8 mouse cellular contexts compared by ENCODE assay signal in genomic region chr1:118498311-118498710, GRCm38 (mm10).
A peak's percentile ranks its signal among the peaks of the same experiment; 100 is the strongest.
DNase-seq lines count a peak whose midpoint lies in the region; ATAC-seq and TF ChIP-seq lines count a peak whose summit lies in the region.

No protein-coding gene starts in this region.

- H3K27me3 ChIP-seq in heart, embryonic 11.5 days (ENCODE audit: control insufficient read depth, insufficient read depth, low read length) = no peaks in the 10 kb centered on the region
- no peaks in the 10 kb centered on the region for H3K27me3 ChIP-seq in kidney, embryonic 15.5 days
- H3K27me3 ChIP-seq in liver, adult 2 months (ENCODE audit: control insufficient read depth, insufficient read depth, low read length) = no peaks in the 10 kb centered on the region
- H3K27me3 ChIP-seq in splenic B cell, adult 2 months (ENCODE audit: control insufficient read depth, insufficient read depth, low read length, poor library complexity, severe bottlenecking) = no peaks in the 10 kb centered on the region

- DNase-seq in CD4-positive, CD25-positive, alpha-beta regulatory T cell, adult 2 months (ENCODE audit: low read depth, low spot score) = peak; percentile 87
- DNase-seq in liver, adult 2 months (ENCODE audit: extremely low read depth, low read depth, low spot score) = peak; percentile 48
- peak; percentile 86 for DNase-seq in naive thymus-derived CD4-positive, alpha-beta T cell, adult 2 months (ENCODE audit: low read depth)
- peak; percentile 89 for DNase-seq in splenic B cell, adult 2 months (ENCODE audit: low read depth, low spot score)

- ATAC-seq in heart, embryonic 11.5 days (replicated peaks; ENCODE audit: insufficient number of reproducible peaks, low FRiP score, low TSS enrichment) = peak; percentile 68; the same call in 1 of the 2 replicates
- peak; percentile 46 for ATAC-seq in kidney, embryonic 15.5 days (replicated peaks; ENCODE audit: low FRiP score)

- H3K4me3 ChIP-seq in bone marrow macrophage, adult 2 months (ENCODE audit: insufficient read depth, low read length) = no peak overlapping the region
- no peak overlapping the region for H3K4me3 ChIP-seq in embryonic fibroblast, embryonic 13.5 days (ENCODE audit: insufficient read depth, low read length)
- no peak overlapping the region for H3K4me3 ChIP-seq in heart, embryonic 11.5 days (ENCODE audit: low read depth, low read length)
- H3K4me3 ChIP-seq in kidney, embryonic 15.5 days (replicated peaks) = no peak overlapping the region
- H3K4me3 ChIP-seq in liver, adult 2 months (ENCODE audit: insufficient read depth, low read depth, low read length) = no peak overlapping the region

- H3K79me2 ChIP-seq in liver, adult 2 months (ENCODE audit: control insufficient read depth, insufficient read depth, low read length) = no peaks in the 10 kb centered on the region

- WGBS in heart, embryonic 11.5 days (ENCODE audit: insufficient replicate concordance) = 68% methylated on average over 5 of the region's 5 CpGs
- WGBS in kidney, embryonic 15.5 days = 74% methylated on average over 5 of the region's 5 CpGs
- WGBS in liver, adult 2 months = 77% methylated on average over 5 of the region's 5 CpGs

- H3K36me3 ChIP-seq in heart, embryonic 11.5 days (ENCODE audit: control insufficient read depth, insufficient read depth, low read length) = peaks cover 36% of the 10 kb centered on the region
- peaks cover 59% of the 10 kb centered on the region for H3K36me3 ChIP-seq in kidney, embryonic 15.5 days
- peaks cover 19% of the 10 kb centered on the region for H3K36me3 ChIP-seq in liver, adult 2 months (ENCODE audit: control insufficient read depth, insufficient read depth, low read length)
- H3K36me3 ChIP-seq in splenic B cell, adult 2 months (ENCODE audit: control insufficient read depth, insufficient read depth, low read length, poor library complexity, severe bottlenecking) = peaks cover 22% of the 10 kb centered on the region

- no peaks in the 10 kb centered on the region for H3K9me3 ChIP-seq in heart, embryonic 11.5 days (replicated peaks; ENCODE audit: control insufficient read depth, low read length)
- H3K9me3 ChIP-seq in kidney, embryonic 15.5 days (replicated peaks) = no peaks in the 10 kb centered on the region

- TF ChIP-seq CTCF in bone marrow macrophage, adult 2 months (IDR thresholded peaks at IDR 0.05; ENCODE audit: low read depth, low read length) = peak; percentile 58
- TF ChIP-seq CTCF in embryonic fibroblast, embryonic 13.5 days (IDR thresholded peaks at IDR 0.05; ENCODE audit: borderline replicate concordance, insufficient read depth, low read length) = peak; percentile 39; the same call in 1 of the 2 replicates
- peak; percentile 85 for TF ChIP-seq CTCF in liver, adult 2 months (IDR thresholded peaks at IDR 0.05; ENCODE audit: low read depth, low read length)

- no peak overlapping the region for H3K4me2 ChIP-seq in heart, embryonic 11.5 days
- no peak overlapping the region for H3K4me2 ChIP-seq in kidney, embryonic 15.5 days

- no peaks in the 10 kb centered on the region for H3K4me1 ChIP-seq in bone marrow macrophage, adult 2 months (ENCODE audit: control insufficient read depth, insufficient read depth, low read length)
- no peaks in the 10 kb centered on the region for H3K4me1 ChIP-seq in embryonic fibroblast, embryonic 13.5 days (ENCODE audit: control insufficient read depth, insufficient read depth, low read length)
- no peaks in the 10 kb centered on the region for H3K4me1 ChIP-seq in heart, embryonic 11.5 days (ENCODE audit: control insufficient read depth, insufficient read depth, low read length)
- no peaks in the 10 kb centered on the region for H3K4me1 ChIP-seq in kidney, embryonic 15.5 days
- H3K4me1 ChIP-seq in liver, adult 2 months (ENCODE audit: control insufficient read depth, insufficient read depth, low read length) = no peaks in the 10 kb centered on the region

- H3K9ac ChIP-seq in heart, embryonic 11.5 days (ENCODE audit: low read depth, low read length) = no peak overlapping the region
- H3K9ac ChIP-seq in kidney, embryonic 15.5 days = no peak overlapping the region
- H3K9ac ChIP-seq in liver, adult 2 months (ENCODE audit: low read depth, low read length) = no peak overlapping the region

- H3K27ac ChIP-seq in bone marrow macrophage, adult 2 months (ENCODE audit: insufficient read depth, low read depth, low read length) = no peak overlapping the region
- H3K27ac ChIP-seq in embryonic fibroblast, embryonic 13.5 days (ENCODE audit: insufficient read depth, low read length) = no peak overlapping the region
- no peak overlapping the region for H3K27ac ChIP-seq in heart, embryonic 11.5 days (ENCODE audit: low read depth, low read length)
- no peak overlapping the region for H3K27ac ChIP-seq in kidney, embryonic 15.5 days
- H3K27ac ChIP-seq in liver, adult 2 months (replicated peaks; ENCODE audit: insufficient read depth, low read depth, low read length) = no peak overlapping the region

- no peak for TF ChIP-seq POLR2A in bone marrow macrophage, adult 2 months (IDR thresholded peaks at IDR 0.05; ENCODE audit: borderline replicate concordance, low read depth, low read length)
- no peak for TF ChIP-seq POLR2A in embryonic fibroblast, embryonic 13.5 days (IDR thresholded peaks at IDR 0.05; ENCODE audit: low read depth, low read length)
- TF ChIP-seq POLR2A in liver, adult 2 months (IDR thresholded peaks at IDR 0.05; ENCODE audit: extremely low read depth, insufficient read depth, low read length) = no peak
